Mouse (Mus musculus): ENCODE data around the gene Nr2f1. TPM values are rescaled to one million over a fixed set of nuclear protein-coding genes. Genes with fewer than 3 reads are reported as not detected.

The Nr2f1 gene
- polyA plus RNA-seq, 1 experiment from 2014 or later, result 64.9 TPM

- Histone ChIP-seq H3K27ac (peak overlapping the region; percentile 100), H3K27me3 (ENCODE audit: poor library complexity, severe bottlenecking) (peaks cover 47% of the 10 kb centered on the region), H3K4me1 (peaks cover 42% of the 10 kb centered on the region), H3K4me3 (peak overlapping the region; percentile 96), H3K36me3 (replicated peaks) (peaks cover 36% of the 10 kb centered on the region), H3K9me3 (no peaks in the 10 kb centered on the region)
- under 1% methylated on average over 30 of the region's 33 CpGs for WGBS
- peak; percentile 69 for DNase-seq (ENCODE audit: extremely low spot score, low spot score)
These were observed 1.7 kb downstream of the Nr2f1 start for GRCm38 (mm10) chr13:78197819-78198390.

DNA sequence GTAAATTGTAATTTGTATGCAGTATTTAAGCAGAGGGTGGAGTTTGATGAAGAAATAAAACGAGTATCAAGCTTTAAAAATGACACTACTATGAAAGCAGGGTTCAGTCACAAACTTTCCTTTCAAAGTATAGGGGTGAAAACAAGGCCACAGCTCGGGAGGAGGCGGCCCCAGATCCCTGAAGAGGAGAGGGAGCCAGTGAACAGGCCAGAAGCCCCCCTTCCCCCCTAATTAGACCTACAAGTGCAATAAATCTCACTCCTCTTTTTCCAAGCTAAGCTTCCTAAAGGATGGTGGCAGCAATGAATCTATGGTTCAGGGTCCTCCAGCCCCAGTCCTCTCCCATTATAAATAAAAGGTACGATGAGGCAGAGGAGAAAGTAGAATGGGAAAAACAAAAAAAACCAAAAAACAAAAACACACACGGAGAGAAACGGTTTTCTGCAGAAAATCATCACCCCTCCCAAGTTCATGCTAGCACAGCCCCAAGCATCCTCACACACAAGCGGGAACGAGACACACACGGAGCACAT is 2.2 kb downstream of the Nr2f1 start:
- peak overlapping the region; percentile 100 for H3K27ac ChIP-seq
- H3K4me1 ChIP-seq, result peaks cover 41% of the 10 kb centered on the region
- H3K9me3 ChIP-seq, result no peaks in the 10 kb centered on the region
- H3K4me3 ChIP-seq, result peak overlapping the region; percentile 96
- 0% methylated on average over 9 of the region's 9 CpGs for WGBS
- peaks cover 41% of the 10 kb centered on the region for H3K36me3 ChIP-seq (replicated peaks)
- H3K27me3 ChIP-seq (ENCODE audit: poor library complexity, severe bottlenecking), result peaks cover 49% of the 10 kb centered on the region
- DNase-seq (ENCODE audit: extremely low spot score, low spot score), result no peak

- H3K4me3 ChIP-seq, result peak overlapping the region; percentile 96
- DNase-seq (ENCODE audit: extremely low spot score, low spot score), result no peak
- no peaks in the 10 kb centered on the region for H3K9me3 ChIP-seq
- WGBS, result 3% methylated on average over 7 of the region's 7 CpGs
- peaks cover 52% of the 10 kb centered on the region for H3K36me3 ChIP-seq (replicated peaks)
- H3K27ac ChIP-seq, result peak overlapping the region; percentile 100
- H3K27me3 ChIP-seq (ENCODE audit: poor library complexity, severe bottlenecking), result peaks cover 59% of the 10 kb centered on the region
- H3K4me1 ChIP-seq, result peaks cover 46% of the 10 kb centered on the region
These were observed 3.2 kb downstream of the Nr2f1 start for GRCm38 (mm10) chr13:78196236-78196796.

DNA sequence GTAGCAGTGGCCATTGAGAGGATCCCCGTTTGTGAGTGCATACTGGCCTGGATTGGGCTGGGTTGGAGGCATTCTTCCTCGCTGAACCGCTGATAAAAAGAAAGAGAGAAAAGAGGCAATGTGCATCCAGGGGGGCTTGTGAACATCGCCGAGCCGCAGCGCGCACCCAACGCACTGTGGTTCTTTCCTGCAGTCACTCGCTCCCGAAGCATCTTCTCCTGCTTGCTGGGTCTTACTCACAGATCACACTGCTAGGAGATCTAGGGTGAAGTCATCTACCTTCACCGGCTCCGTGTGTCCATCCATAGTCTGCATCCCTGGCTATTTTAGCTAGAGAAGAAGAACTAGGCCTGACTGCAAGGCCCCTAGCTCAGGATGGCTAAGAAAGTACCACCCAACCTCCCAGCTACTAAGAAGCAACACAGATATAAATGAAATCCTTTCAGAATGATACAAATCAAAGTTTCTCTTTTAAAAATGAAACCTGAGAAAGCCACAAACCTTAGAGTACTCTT is 3.9 kb downstream of the Nr2f1 start:
- WGBS, result 2% methylated on average over 13 of the region's 13 CpGs
- Histone ChIP-seq H3K9me3 (no peaks in the 10 kb centered on the region), H3K4me3 (peak overlapping the region; percentile 96), H3K36me3 (replicated peaks) (peaks cover 58% of the 10 kb centered on the region), H3K27ac (peak overlapping the region; percentile 100), H3K4me1 (peaks cover 52% of the 10 kb centered on the region), H3K27me3 (ENCODE audit: poor library complexity, severe bottlenecking) (peaks cover 66% of the 10 kb centered on the region)
- DNase-seq (ENCODE audit: extremely low spot score, low spot score), result no peak

- 1% methylated on average over 64 of the region's 64 CpGs for WGBS
- no peaks in the 10 kb centered on the region for H3K9me3 ChIP-seq
- H3K4me3 ChIP-seq, result peak overlapping the region; percentile 96
- H3K27ac ChIP-seq, result peak overlapping the region; percentile 100
- peaks cover 66% of the 10 kb centered on the region for H3K27me3 ChIP-seq (ENCODE audit: poor library complexity, severe bottlenecking)
- H3K4me1 ChIP-seq, result peaks cover 55% of the 10 kb centered on the region
- peaks cover 64% of the 10 kb centered on the region for H3K36me3 ChIP-seq (replicated peaks)
- peak; percentile 53 for DNase-seq (ENCODE audit: extremely low spot score, low spot score)
These were observed 4.5 kb downstream of the Nr2f1 start for GRCm38 (mm10) chr13:78194850-78195600.

GRCm38 (mm10) chr13:78194135-78194849 is 5.3 kb downstream of the Nr2f1 start:
- Histone ChIP-seq H3K36me3 (replicated peaks) (peaks cover 72% of the 10 kb centered on the region), H3K27ac (peak overlapping the region; percentile 100), H3K27me3 (ENCODE audit: poor library complexity, severe bottlenecking) (peaks cover 72% of the 10 kb centered on the region), H3K9me3 (no peaks in the 10 kb centered on the region), H3K4me1 (peaks cover 62% of the 10 kb centered on the region), H3K4me3 (peak overlapping the region; percentile 96)
- 4% methylated on average over 25 of the region's 26 CpGs for WGBS
- no peak for DNase-seq (ENCODE audit: extremely low spot score, low spot score)

DNA sequence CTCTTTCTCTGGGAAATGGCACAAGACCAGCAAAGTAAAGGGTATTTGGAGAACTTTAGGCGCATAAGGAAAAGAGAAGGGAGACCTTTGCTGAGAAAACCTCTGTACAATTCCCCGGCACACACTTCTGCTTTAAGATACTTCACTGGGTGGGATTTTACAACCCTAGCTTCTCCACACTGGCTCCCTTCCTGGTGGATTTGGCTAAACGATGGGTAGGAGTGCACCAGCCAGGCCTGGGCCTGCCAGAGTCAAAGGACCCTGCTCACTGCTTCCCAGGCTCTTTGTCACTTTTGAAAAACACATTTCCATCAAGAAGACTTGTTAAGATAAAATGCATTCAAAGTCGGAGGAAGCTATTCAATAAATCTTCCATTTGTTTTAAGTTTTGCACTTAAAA is 6.3 kb downstream of the Nr2f1 start:
- DNase-seq (ENCODE audit: extremely low spot score, low spot score), result peak; percentile 19
- Histone ChIP-seq H3K36me3 (replicated peaks) (peaks cover 79% of the 10 kb centered on the region), H3K4me1 (peaks cover 61% of the 10 kb centered on the region)

DNA sequence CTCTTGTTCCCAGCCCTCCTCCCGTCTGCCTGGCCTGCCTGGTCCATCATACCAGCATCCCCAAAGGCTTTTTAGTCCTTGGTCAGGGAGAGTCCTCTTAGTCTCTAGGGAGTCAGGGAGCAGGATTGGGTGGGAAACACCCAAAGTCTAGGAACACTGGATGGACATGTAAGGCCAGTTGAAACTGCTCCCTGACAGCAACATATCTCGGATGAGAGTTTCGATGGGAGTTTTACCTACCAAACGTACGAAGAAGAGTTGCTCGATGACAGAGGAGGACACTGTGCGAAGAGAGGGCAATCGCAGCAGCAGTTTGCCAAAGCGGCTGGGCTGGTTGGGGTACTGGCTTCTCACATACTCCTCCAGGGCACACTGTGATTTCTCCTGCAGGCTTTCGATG is 10.0 kb downstream of the Nr2f1 start:
- Histone ChIP-seq H3K27me3 (ENCODE audit: poor library complexity, severe bottlenecking) (peaks cover 99% of the 10 kb centered on the region), H3K4me3 (peak overlapping the region; percentile 96), H3K4me1 (peaks cover 85% of the 10 kb centered on the region), H3K36me3 (replicated peaks) (peaks cover 78% of the 10 kb centered on the region), H3K27ac (peak overlapping the region; percentile 100), H3K9me3 (no peaks in the 10 kb centered on the region)
- 28% methylated on average over 10 of the region's 10 CpGs for WGBS
- DNase-seq (ENCODE audit: extremely low spot score, low spot score), result peak; percentile 23

More for the DNA sequence above, 6.3 kb downstream of the Nr2f1 start:
- 12% methylated on average over 4 of the region's 4 CpGs for WGBS
- Histone ChIP-seq H3K4me3 (peak overlapping the region; percentile 96), H3K27me3 (ENCODE audit: poor library complexity, severe bottlenecking) (peaks cover 83% of the 10 kb centered on the region), H3K9me3 (no peaks in the 10 kb centered on the region), H3K27ac (peak overlapping the region; percentile 100)

- Histone ChIP-seq H3K36me3 (replicated peaks) (peaks cover 61% of the 10 kb centered on the region), H3K4me3 (peak overlapping the region; percentile 26; the same call in 1 of the 2 replicates), H3K4me1 (peaks cover 94% of the 10 kb centered on the region), H3K27me3 (ENCODE audit: poor library complexity, severe bottlenecking) (peaks cover 100% of the 10 kb centered on the region), H3K27ac (peak overlapping the region; percentile 89; the same call in 1 of the 2 replicates), H3K9me3 (no peaks in the 10 kb centered on the region)
- DNase-seq (ENCODE audit: extremely low spot score, low spot score), result peak; percentile 14
- 39% methylated on average over 5 of the region's 5 CpGs for WGBS
These were observed 11.7 kb downstream of the Nr2f1 start for GRCm38 (mm10) chr13:78187833-78188232.

GRCm38 (mm10) chr13:78186340-78186946 is 13.1 kb downstream of the Nr2f1 start:
- Histone ChIP-seq H3K27me3 (ENCODE audit: poor library complexity, severe bottlenecking) (peaks cover 100% of the 10 kb centered on the region), H3K4me1 (peaks cover 94% of the 10 kb centered on the region), H3K27ac (peak overlapping the region; percentile 89), H3K9me3 (no peaks in the 10 kb centered on the region), H3K36me3 (replicated peaks) (peaks cover 47% of the 10 kb centered on the region), H3K4me3 (peak overlapping the region; percentile 12; the same call in 1 of the 2 replicates)
- DNase-seq (ENCODE audit: extremely low spot score, low spot score), result peak; percentile 55
- WGBS, result 12% methylated on average over 12 of the region's 12 CpGs

GRCm38 (mm10) chr13:78184786-78185466 is 14.6 kb downstream of the Nr2f1 start:
- H3K4me1 ChIP-seq, result peaks cover 93% of the 10 kb centered on the region
- peak overlapping the region; percentile 89 for H3K27ac ChIP-seq
- DNase-seq (ENCODE audit: extremely low spot score, low spot score), result peak; percentile 32
- peaks cover 32% of the 10 kb centered on the region for H3K36me3 ChIP-seq (replicated peaks)
- WGBS, result 3% methylated on average over 14 of the region's 14 CpGs
- H3K4me3 ChIP-seq, result peak overlapping the region; percentile 54; the same call in 1 of the 2 replicates
- H3K27me3 ChIP-seq (ENCODE audit: poor library complexity, severe bottlenecking), result peaks cover 100% of the 10 kb centered on the region
- H3K9me3 ChIP-seq, result no peaks in the 10 kb centered on the region

All from forebrain, embryonic 10.5 days (tissue).